Mouse (Mus musculus): ENCODE data around the gene Lima1.
"Not testable (repeated sequence)": the region's sequence is repeated elsewhere in the genome, so short reads cannot be mapped to it uniquely, and the experiment has no call there.

Lima1 gene

GRCm38 (mm10) chr15:99875334-99875869, at the start of gene Lima1:
TSS of gene Lima1 (minus strand) at chr15:99875456.
- peak; percentile 76 for DNase-seq

GRCm38 (mm10) chr15:99919601-99920158, 44.4 kb upstream of the Lima1 start:
- no peak for DNase-seq

GRCm38 (mm10) chr15:99917264-99917663, 42.0 kb upstream of the Lima1 start:
- DNase-seq: no peak

- no peak for DNase-seq
Measured at GRCm38 (mm10) chr15:99914613-99915012, 39.4 kb upstream of the Lima1 start.

- DNase-seq: no peak
Measured at GRCm38 (mm10) chr15:99911785-99912184, 36.5 kb upstream of the Lima1 start.

GRCm38 (mm10) chr15:99909339-99909996, 34.2 kb upstream of the Lima1 start:
- peak; percentile 35 for DNase-seq

- DNase-seq: no peak
Measured at GRCm38 (mm10) chr15:99907514-99907913, 32.3 kb upstream of the Lima1 start.

GRCm38 (mm10) chr15:99907041-99907440, 31.8 kb upstream of the Lima1 start:
- no peak for DNase-seq

- DNase-seq: no peak
Measured at GRCm38 (mm10) chr15:99904841-99905240, 29.6 kb upstream of the Lima1 start.

- DNase-seq: peak; percentile 38
Measured at GRCm38 (mm10) chr15:99904333-99904732, 29.1 kb upstream of the Lima1 start.

- DNase-seq: no peak
Measured at GRCm38 (mm10) chr15:99903227-99903626, 28.0 kb upstream of the Lima1 start.

- DNase-seq: no peak
Measured at GRCm38 (mm10) chr15:99902786-99903185, 27.5 kb upstream of the Lima1 start.

- no peak for DNase-seq
Measured at GRCm38 (mm10) chr15:99896621-99897020, 21.4 kb upstream of the Lima1 start.

- DNase-seq: no peak
Measured at GRCm38 (mm10) chr15:99891355-99891754, 16.1 kb upstream of the Lima1 start.

GRCm38 (mm10) chr15:99890412-99891236, 15.4 kb upstream of the Lima1 start:
- no peak for DNase-seq

- no peak for DNase-seq
Measured at GRCm38 (mm10) chr15:99889275-99889874, 14.1 kb upstream of the Lima1 start.

- DNase-seq: not testable (repeated sequence)
Measured at GRCm38 (mm10) chr15:99887130-99887529, 11.9 kb upstream of the Lima1 start.

GRCm38 (mm10) chr15:99884038-99884437, 8.8 kb upstream of the Lima1 start:
- DNase-seq: no peak

- no peak for DNase-seq
Measured at GRCm38 (mm10) chr15:99878541-99878940, 3.3 kb upstream of the Lima1 start.

GRCm38 (mm10) chr15:99874612-99875333, 483 bp downstream of the Lima1 start:
- DNase-seq: peak; percentile 12

GRCm38 (mm10) chr15:99872543-99872942, 2.7 kb downstream of the Lima1 start:
- no peak for DNase-seq

- no peak for DNase-seq
Measured at GRCm38 (mm10) chr15:99867654-99868053, 7.6 kb downstream of the Lima1 start.

Measured in cerebellum, adult 11 months (tissue).